Mouse (Mus musculus) lung, postnatal 10 days (tissue): ENCODE measurements around the gene Ifng.
"Not testable (repeated sequence)": the region's sequence is repeated elsewhere in the genome, so short reads cannot be mapped to it uniquely, and the experiment has no call there.

Experiments used
- DNase-seq: peaks from one replicate; pipeline ENCODE4 v3.0.0; 2021

Ifng gene

GRCm38 (mm10) chr10:118440742-118441240, at the start of gene Ifng:
Gene Ifng (plus strand): TSS chr10:118441046.
- DNase-seq: no peak

DNA sequence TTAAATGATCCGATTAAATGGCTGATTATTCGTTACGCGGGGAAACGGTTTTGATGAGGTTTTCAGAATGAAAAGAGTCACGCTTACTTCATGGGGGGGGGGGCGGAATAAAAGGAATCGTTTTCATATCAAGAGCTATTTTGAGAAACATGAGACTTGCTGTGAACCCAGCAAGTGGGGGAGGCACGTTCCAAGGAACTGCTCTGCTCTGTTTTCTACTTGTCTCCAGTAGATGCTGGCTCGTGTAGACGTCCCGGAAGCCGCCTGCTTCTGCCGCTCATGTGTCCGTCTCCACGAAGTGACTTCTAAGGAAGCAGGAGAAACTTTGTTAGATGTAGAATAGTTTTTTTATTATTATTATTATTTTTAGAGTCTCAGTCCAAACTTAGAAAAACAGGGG, 40.9 kb upstream of the Ifng start:
- DNase-seq: no peak

GRCm38 (mm10) chr10:118406463-118407221, 34.2 kb upstream of the Ifng start:
- no peak for DNase-seq

DNA sequence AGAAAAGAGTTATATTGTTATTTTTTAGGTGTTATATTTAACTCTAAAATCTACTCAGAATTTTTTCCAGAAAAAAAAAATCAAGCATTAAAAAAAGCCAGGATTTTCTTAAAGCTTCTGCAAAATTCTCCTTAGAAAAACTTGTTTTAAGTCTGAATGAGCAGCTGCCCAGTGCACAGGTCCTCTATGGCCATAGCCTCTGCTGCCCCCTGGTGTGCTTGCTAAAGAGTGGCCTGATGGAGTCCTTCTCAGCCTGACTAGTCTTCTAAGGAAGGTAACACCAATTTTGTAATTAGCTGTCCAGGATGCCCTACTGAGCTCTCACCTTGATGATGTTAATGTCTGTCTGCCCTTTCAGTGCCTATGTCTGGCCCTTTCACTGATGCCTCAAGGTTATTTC, 29.5 kb upstream of the Ifng start:
- DNase-seq: peak; percentile 9

- no peak for DNase-seq
Measured at GRCm38 (mm10) chr10:118412774-118413173, 28.1 kb upstream of the Ifng start.

- peak; percentile 5 for DNase-seq
Measured at GRCm38 (mm10) chr10:118419000-118419425, 21.8 kb upstream of the Ifng start.

- no peak for DNase-seq
Measured at GRCm38 (mm10) chr10:118420896-118421295, 19.9 kb upstream of the Ifng start.

DNA sequence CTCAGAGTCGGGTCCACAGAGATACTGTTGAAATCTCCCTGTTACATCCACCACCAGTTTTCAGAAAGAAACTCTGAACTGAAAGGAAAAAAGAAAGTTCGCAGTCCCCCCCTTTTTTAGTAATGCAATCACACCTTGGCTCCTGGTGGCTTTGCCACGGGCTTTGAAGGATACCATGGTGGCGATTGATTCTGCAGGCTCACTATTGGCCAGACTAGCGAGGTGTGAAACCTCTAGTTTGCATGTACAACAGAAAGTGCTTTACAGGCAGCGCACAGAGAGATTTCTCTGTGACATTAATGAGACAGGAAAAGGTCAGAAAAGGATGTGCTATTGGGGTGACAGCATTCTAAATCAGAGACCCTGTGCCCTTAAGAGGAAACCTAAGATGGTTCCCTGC, 5.3 kb upstream of the Ifng start:
- DNase-seq: no peak

DNA sequence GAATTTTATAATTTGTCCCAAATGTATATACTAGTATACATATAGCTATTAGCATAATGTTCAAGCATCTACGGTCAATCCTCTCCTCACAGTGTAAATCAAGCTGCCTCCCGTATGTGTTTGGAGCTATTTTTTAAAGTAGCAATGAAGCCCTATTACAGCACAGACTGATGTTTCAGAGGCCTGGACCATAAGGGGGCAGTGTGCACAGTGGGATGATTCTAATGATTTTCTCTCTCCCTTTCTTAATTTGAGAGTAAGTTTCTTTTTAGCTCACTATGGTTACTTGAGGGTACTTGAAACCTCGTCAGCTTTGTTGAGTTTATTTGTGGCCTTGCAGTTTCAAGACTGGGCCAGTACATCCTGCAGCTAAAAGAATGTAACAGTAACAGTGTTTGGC, 1.1 kb downstream of the Ifng start:
- peak; percentile 33 for DNase-seq

DNA sequence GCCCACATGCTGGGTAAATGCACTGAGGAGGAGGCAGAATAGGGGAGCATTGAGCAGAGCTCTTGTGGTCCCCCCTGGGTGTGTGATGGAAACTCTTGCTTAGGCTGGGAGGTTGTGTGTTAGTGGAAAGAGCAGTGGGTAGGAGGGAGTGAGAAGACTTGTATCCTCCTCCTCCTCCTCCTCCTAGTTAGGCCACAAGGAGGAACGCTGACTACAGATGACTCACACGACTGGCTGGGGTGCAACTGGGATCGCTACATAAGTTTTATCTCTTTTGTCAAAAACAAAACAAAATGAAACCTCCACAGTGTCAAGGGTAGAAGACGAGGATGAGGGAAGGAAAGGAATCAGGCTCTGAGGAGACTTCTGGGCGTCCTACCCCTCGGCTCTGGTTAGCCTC, 2.2 kb downstream of the Ifng start:
- no peak for DNase-seq

DNA sequence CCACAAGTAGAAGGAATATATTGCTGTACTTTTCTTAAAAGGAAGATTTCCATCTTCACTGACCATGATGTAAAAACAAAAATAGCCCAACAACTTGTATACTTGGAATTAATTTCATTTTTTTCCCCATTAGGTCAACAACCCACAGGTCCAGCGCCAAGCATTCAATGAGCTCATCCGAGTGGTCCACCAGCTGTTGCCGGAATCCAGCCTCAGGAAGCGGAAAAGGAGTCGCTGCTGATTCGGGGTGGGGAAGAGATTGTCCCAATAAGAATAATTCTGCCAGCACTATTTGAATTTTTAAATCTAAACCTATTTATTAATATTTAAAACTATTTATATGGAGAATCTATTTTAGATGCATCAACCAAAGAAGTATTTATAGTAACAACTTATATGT, 4.2 kb downstream of the Ifng start:
- no peak for DNase-seq

DNA sequence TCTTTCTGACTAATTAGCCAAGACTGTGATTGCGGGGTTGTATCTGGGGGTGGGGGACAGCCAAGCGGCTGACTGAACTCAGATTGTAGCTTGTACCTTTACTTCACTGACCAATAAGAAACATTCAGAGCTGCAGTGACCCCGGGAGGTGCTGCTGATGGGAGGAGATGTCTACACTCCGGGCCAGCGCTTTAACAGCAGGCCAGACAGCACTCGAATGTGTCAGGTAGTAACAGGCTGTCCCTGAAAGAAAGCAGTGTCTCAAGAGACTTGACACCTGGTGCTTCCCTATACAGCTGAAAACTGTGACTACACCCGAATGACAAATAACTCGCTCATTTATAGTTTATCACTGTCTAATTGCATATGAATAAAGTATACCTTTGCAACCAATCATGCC, 4.7 kb downstream of the Ifng start:
- no peak for DNase-seq

- no peak for DNase-seq
Measured at GRCm38 (mm10) chr10:118445978-118446377, 5.1 kb downstream of the Ifng start.

- DNase-seq: no peak
Measured at GRCm38 (mm10) chr10:118451747-118452146, 10.9 kb downstream of the Ifng start.

- no peak for DNase-seq
Measured at GRCm38 (mm10) chr10:118458729-118459128, 17.9 kb downstream of the Ifng start.

DNA sequence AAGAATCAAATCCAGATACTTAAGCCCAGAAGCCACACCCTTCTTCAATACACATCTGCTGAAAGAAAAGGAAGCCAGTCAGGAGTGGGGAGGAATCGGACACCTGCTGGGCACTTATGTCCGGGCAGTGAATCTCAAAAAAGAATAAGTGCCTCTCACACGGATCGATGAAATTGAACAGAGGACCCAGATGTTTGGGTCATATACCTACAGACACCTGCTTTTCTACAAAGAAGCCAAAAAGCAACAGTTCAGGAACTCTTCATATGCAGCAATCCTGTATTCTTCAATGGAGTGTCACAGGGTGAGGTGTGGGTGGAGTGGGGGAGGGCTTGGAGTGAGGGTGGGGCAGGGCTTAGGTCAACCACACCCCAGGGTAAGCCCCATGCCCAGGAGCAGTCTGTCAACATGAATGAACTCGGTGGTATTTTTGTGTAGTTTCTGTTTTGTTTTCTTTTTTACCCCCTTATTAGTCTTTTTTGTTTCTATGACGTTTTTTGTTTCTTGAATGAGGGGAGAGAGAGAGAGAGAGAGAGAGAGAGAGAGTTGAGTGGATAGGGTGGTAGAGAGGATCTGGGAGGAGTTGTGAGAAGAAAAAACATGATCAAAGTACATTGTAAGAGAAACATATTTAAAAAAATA, 20.4 kb downstream of the Ifng start:
- DNase-seq: no peak

GRCm38 (mm10) chr10:118466481-118466880, 25.6 kb downstream of the Ifng start:
- DNase-seq: peak; percentile 66

DNA sequence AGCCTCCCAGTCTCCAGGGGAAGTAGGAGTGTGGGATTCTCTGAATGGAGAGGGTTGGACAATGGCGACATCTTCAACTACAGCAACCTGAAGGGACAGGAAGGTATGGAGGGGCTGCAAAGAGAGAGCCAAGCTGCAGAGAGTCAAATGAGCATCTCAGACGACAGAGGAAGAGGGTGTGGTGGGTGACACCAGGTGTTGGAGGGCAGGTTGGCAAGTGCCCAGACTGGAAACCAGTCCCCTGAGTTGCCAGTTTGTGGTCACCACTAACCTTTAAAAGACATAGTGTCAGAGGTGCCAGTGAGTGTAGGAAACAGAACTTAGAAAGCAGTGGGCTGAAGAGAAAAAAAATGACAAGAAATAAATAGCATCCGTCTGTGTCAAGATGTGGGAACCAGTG, 28.2 kb downstream of the Ifng start:
- DNase-seq: peak; percentile 4

DNA sequence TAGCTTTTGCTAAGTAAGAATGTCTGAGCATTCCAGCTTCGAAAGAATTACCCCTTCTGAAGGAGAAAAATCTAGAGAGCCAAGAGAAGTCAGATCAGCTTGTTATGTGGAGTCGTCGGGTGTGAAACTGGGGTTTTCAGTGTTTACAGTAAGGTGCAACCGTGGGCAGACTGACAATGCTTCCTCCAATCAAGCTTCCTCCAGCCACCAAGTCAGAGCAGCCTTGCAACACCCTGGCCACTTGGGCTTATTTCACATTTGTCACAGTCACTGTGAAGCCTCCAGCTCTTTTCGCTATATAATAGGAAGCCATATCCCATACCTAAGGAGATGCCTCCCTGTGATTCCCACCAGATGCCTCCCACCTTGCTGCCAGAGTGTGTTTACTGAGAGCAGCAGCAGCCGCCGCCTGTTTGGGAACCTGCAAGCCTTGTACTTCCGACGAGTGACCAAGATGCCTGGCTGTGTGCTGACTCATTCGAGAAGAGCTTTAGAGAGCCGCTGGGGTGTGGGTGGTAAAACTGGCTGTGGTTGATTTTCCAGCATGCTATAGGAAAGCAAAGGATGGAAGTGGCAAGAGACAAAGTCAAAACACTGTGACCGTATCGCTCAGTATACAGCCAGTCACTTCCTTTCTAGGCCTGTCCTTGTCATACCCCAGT, 29.6 kb downstream of the Ifng start:
- DNase-seq: no peak

DNA sequence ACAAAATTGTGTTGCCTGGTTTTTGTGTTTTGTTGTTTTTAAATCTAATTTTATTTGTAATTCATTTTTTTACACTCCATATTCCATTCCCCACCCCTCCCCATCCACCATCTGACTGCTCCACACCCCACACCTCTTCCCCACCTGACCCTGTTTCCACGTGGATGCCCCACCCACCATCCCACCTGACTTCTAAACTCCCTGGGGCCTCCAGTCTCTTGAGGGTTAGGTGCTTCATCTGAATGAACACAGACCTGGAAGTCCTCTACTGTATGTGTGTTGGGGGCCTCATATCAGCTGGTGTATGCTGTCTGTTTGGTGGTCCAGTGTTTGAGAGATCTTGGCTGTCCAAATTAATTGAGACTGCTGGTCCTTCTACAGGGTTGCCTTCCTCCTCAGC, 32.0 kb downstream of the Ifng start:
- not testable (repeated sequence) for DNase-seq

- no peak for DNase-seq
Measured at GRCm38 (mm10) chr10:118476696-118477095, 35.9 kb downstream of the Ifng start.

DNA sequence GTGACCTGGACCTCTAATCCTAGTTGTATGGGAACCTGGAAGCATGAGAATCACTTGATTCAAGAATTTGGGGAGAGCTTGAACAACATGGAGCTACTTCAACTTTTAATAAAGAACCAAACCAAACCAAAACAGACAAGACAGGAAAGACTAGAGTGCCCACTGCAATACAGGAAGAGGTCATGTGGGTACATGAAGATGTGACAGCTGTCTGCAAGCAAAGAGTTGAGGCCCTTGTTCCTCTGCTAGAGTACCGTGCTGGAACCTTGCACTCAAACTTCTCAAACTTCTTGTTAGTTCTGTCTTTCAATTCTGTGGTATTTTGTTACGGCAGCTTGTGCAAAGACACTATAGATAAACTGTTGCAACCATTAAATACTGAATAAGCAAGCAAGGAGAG, 36.5 kb downstream of the Ifng start:
- DNase-seq: no peak

GRCm38 (mm10) chr10:118479244-118479643, 38.4 kb downstream of the Ifng start:
- DNase-seq: no peak

GRCm38 (mm10) chr10:118480118-118480517, 39.3 kb downstream of the Ifng start:
- no peak for DNase-seq
